Mouse (Mus musculus): ENCODE measurements at regions not wholly inside any gene's neighbourhood (a gene's known extent, or its start where the extent isn't known, plus 50 kb on each side); places are given as distances from the start of the nearest gene placed in this dataset.

- TF ChIP-seq CTCF (IDR thresholded peaks at IDR 0.05; ENCODE audit: low read depth, low read length) (no peak), POLR2A (IDR thresholded peaks at IDR 0.05; ENCODE audit: extremely low read depth, insufficient read depth, low read length) (no peak)
Measured at GRCm38 (mm10) chr2:56672711-56673110, 451.1 kb downstream of the Nr4a2 start.

Measured in liver, adult 2 months (tissue).